Comparison of ENCODE assay signal across 8 mouse cellular contexts in genomic region chr1:67039083-67039482, GRCm38 (mm10). TPM values are rescaled to one million over a fixed set of nuclear protein-coding genes. Genes with fewer than 3 reads are reported as not detected.
DNase-seq lines count a peak whose midpoint lies in the region; ATAC-seq and TF ChIP-seq lines count a peak whose summit lies in the region.

No protein-coding gene starts in this region.

- TF ChIP-seq CTCF in MEL (IDR thresholded peaks at IDR 0.05 in 2 of 3, conservative IDR thresholded peaks at IDR 0.05 in 1 of 3; ENCODE audit: control insufficient read depth in 1 of 3, insufficient read depth in 1 of 3, low read depth in 2 of 3, low read length in 3 of 3, poor library complexity in 1 of 3, severe bottlenecking in 1 of 3) = no peak

- no peaks in the 10 kb centered on the region for H3K27me3 ChIP-seq in heart, embryonic 11.5 days (ENCODE audit: control insufficient read depth, insufficient read depth, low read length)
- no peaks in the 10 kb centered on the region for H3K27me3 ChIP-seq in MEL (ENCODE audit: control insufficient read depth in 1 of 2, insufficient read depth in 2 of 2, low read length in 2 of 2)
- no peaks in the 10 kb centered on the region for H3K27me3 ChIP-seq in heart, embryonic 16.5 days (ENCODE audit: control insufficient read depth, insufficient read depth, low read length)

- TF ChIP-seq EP300 in MEL (IDR thresholded peaks at IDR 0.05; ENCODE audit: low read depth in 1 of 2, low read length in 2 of 2) = no peak

- H3K9ac ChIP-seq in heart, embryonic 11.5 days (ENCODE audit: low read depth, low read length) = peak overlapping the region; percentile 69
- H3K9ac ChIP-seq in MEL (ENCODE audit: control insufficient read depth, low read depth, low read length, poor library complexity, severe bottlenecking) = peak overlapping the region; percentile 56
- H3K9ac ChIP-seq in heart, embryonic 16.5 days (ENCODE audit: low read length) = peak overlapping the region; percentile 86

- WGBS in heart, embryonic 11.5 days (ENCODE audit: insufficient replicate concordance) = 4% methylated on average over 5 of the region's 5 CpGs
- 2% methylated on average over 5 of the region's 5 CpGs for WGBS in heart, embryonic 16.5 days

- TF ChIP-seq RAD21 in MEL (IDR thresholded peaks at IDR 0.05; ENCODE audit: low read depth, low read length) = no peak

- no peak for DNase-seq in heart, adult 18-20 months
- no peak for DNase-seq in MEL (ENCODE audit: low read depth, low spot score)
- no peak for DNase-seq in left cerebral cortex, postnatal 14 days (ENCODE audit: low spot score in 2 of 2)
- DNase-seq in embryo, embryonic 10 days (ENCODE audit: low spot score) = no peak
- DNase-seq in right cerebral cortex, adult 2 months (ENCODE audit: low spot score in 2 of 2) = no peak

- H3K27ac ChIP-seq in heart, embryonic 11.5 days (ENCODE audit: low read depth, low read length) = no peak overlapping the region
- no peak overlapping the region for H3K27ac ChIP-seq in MEL (ENCODE audit: control insufficient read depth, low read depth, low read length)
- no peak overlapping the region for H3K27ac ChIP-seq in heart, embryonic 16.5 days (ENCODE audit: low read length)

- TF ChIP-seq POLR2A in MEL (IDR thresholded peaks at IDR 0.05; ENCODE audit: control insufficient read depth in 1 of 2, insufficient read depth in 1 of 2, low read depth in 1 of 2, low read length in 2 of 2, poor library complexity in 1 of 2) = no peak

- H3K4me1 ChIP-seq in heart, embryonic 11.5 days (ENCODE audit: control insufficient read depth, insufficient read depth, low read length) = peaks cover 3% of the 10 kb centered on the region; the same call in 1 of the 2 replicates
- peaks cover 0 to 4% of the 10 kb centered on the region in 2 experiments; a peak in 3 of 4 replicates for H3K4me1 ChIP-seq in MEL (ENCODE audit: control insufficient read depth in 1 of 2, insufficient read depth in 2 of 2, low read length in 2 of 2)
- peaks cover 6% of the 10 kb centered on the region; the same call in 1 of the 2 replicates for H3K4me1 ChIP-seq in heart, embryonic 16.5 days (ENCODE audit: control insufficient read depth, insufficient read depth, low read length)

- no peaks in the 10 kb centered on the region for H3K9me3 ChIP-seq in heart, embryonic 11.5 days (replicated peaks; ENCODE audit: control insufficient read depth, low read length)
- no peaks in the 10 kb centered on the region for H3K9me3 ChIP-seq in MEL (replicated peaks; ENCODE audit: insufficient read depth, low read length)
- no peaks in the 10 kb centered on the region for H3K9me3 ChIP-seq in heart, embryonic 16.5 days (replicated peaks; ENCODE audit: control insufficient read depth, low read length)

- H3K79me2 ChIP-seq in MEL (ENCODE audit: control insufficient read depth, insufficient read depth, low read length, poor library complexity) = peaks cover 7% of the 10 kb centered on the region; the same call in 1 of the 2 replicates

- intact Hi-C loops in left cerebral cortex, postnatal 14 days (cut with DNase I) = no loop called here

- H3K4me2 ChIP-seq in heart, embryonic 11.5 days = peak overlapping the region; percentile 69
- H3K4me2 ChIP-seq in heart, embryonic 16.5 days (ENCODE audit: low read depth, low read length) = peak overlapping the region; percentile 84

- 0 out of 2 replicates have a peak, but pooled peaks have one; percentile 6 for ATAC-seq in heart, embryonic 11.5 days (replicated peaks; ENCODE audit: insufficient number of reproducible peaks, low FRiP score, low TSS enrichment)
- ATAC-seq in heart, embryonic 16.5 days (replicated peaks; ENCODE audit: extremely low read depth, insufficient read depth, low FRiP score) = no peak
- peak; percentile 25 for ATAC-seq in megakaryocyte, adult 5-6 weeks (ENCODE audit: poor library complexity, severe bottlenecking)

- no peaks in the 10 kb centered on the region; the same call in 1 of the 2 replicates for H3K36me3 ChIP-seq in heart, embryonic 11.5 days (ENCODE audit: control insufficient read depth, insufficient read depth, low read length)
- H3K36me3 ChIP-seq in MEL (ENCODE audit: control insufficient read depth in 1 of 2, insufficient read depth in 2 of 2, low read length in 2 of 2) = peaks cover 0 to 5% of the 10 kb centered on the region in 2 experiments; a peak in 1 of 4 replicates
- H3K36me3 ChIP-seq in heart, embryonic 16.5 days (ENCODE audit: control insufficient read depth, insufficient read depth) = peaks cover 7% of the 10 kb centered on the region

- peak overlapping the region; percentile 76 for H3K4me3 ChIP-seq in heart, embryonic 11.5 days (ENCODE audit: low read depth, low read length)
- peak overlapping the region; percentile 72 to 94 for H3K4me3 ChIP-seq in MEL (ENCODE audit: control insufficient read depth in 1 of 2, insufficient read depth in 1 of 2, low read depth in 2 of 2, low read length in 2 of 2)
- H3K4me3 ChIP-seq in heart, embryonic 16.5 days (ENCODE audit: low read length) = peak overlapping the region; percentile 86

TF ChIP-seq in MEL, 35 proteins besides CTCF, POLR2A, EP300 and RAD21:
- TF ChIP-seq ZC3H11A (IDR thresholded peaks at IDR 0.05; ENCODE audit: low read depth, low read length) (no peak), ZMIZ1 (IDR thresholded peaks at IDR 0.05; ENCODE audit: low read depth, low read length) (no peak), USF1 (IDR thresholded peaks at IDR 0.05; ENCODE audit: low read depth, low read length) (peak; percentile 60; the same call in 1 of the 2 replicates), HCFC1 (IDR thresholded peaks at IDR 0.05; ENCODE audit: low read depth, low read length) (no peak), MYB (IDR thresholded peaks at IDR 0.05; ENCODE audit: low read depth, low read length) (no peak), POLR2AphosphoS5 (IDR thresholded peaks at IDR 0.05; ENCODE audit: borderline replicate concordance, low read depth, low read length) (no peak), TCF12 (IDR thresholded peaks at IDR 0.05; ENCODE audit: low read depth, low read length) (no peak), USF2 (IDR thresholded peaks at IDR 0.05; ENCODE audit: borderline replicate concordance in 1 of 2, insufficient read depth in 1 of 2, low read depth in 1 of 2, low read length in 2 of 2) (no peak), ZNF384 (IDR thresholded peaks at IDR 0.05; ENCODE audit: low read depth, low read length) (no peak), UBTF (IDR thresholded peaks at IDR 0.05; ENCODE audit: borderline replicate concordance, insufficient read depth, low read depth, low read length) (no peak), TBP (IDR thresholded peaks at IDR 0.05; ENCODE audit: low read depth, low read length) (no peak), NRF1 (IDR thresholded peaks at IDR 0.05; ENCODE audit: insufficient read depth, low read depth, low read length, poor library complexity, severe bottlenecking) (0 out of 2 replicates have a peak, but pooled peaks have one; percentile 4), MYC (IDR thresholded peaks at IDR 0.05; ENCODE audit: low read depth, low read length) (0 out of 2 replicates have a peak, but pooled peaks have one; percentile 4), E2F4 (IDR thresholded peaks at IDR 0.05; ENCODE audit: borderline replicate concordance, low read depth, low read length) (no peak), MAX (IDR thresholded peaks at IDR 0.05; ENCODE audit: low read length) (peak; percentile 69), MEF2A (IDR thresholded peaks at IDR 0.05; ENCODE audit: extremely low read depth, insufficient replicate concordance, low read depth, low read length, poor library complexity, severe bottlenecking) (no peak), SIN3A (IDR thresholded peaks at IDR 0.05; ENCODE audit: low read length) (peak; percentile 69), ZKSCAN1 (IDR thresholded peaks at IDR 0.05; ENCODE audit: low read depth, low read length) (no peak), ELF1 (IDR thresholded peaks at IDR 0.05; ENCODE audit: low read depth, low read length) (no peak), SMC3 (IDR thresholded peaks at IDR 0.05; ENCODE audit: low read depth, low read length) (no peak), MAFK (IDR thresholded peaks at IDR 0.05; ENCODE audit: borderline replicate concordance, low read depth, low read length) (no peak), KAT2A (conservative IDR thresholded peaks at IDR 0.05; ENCODE audit: low read depth, low read length) (no peak), ETS1 (IDR thresholded peaks at IDR 0.05; ENCODE audit: low read depth, low read length) (no peak), RCOR1 (IDR thresholded peaks at IDR 0.05; ENCODE audit: low read depth, low read length) (no peak), GATA1 (IDR thresholded peaks at IDR 0.05; ENCODE audit: low read depth, low read length) (no peak), CHD2 (IDR thresholded peaks at IDR 0.05; ENCODE audit: low read length) (no peak), POLR2AphosphoS2 (IDR thresholded peaks at IDR 0.05; ENCODE audit: low read length) (no peak), BHLHE40 (IDR thresholded peaks at IDR 0.05; ENCODE audit: borderline replicate concordance, low read depth, low read length) (no peak), MAZ (IDR thresholded peaks at IDR 0.05; ENCODE audit: low read depth, low read length) (0 out of 2 replicates have a peak, but pooled peaks have one; percentile 8), GABPA (IDR thresholded peaks at IDR 0.05; ENCODE audit: low read depth, low read length) (no peak), MXI1 (IDR thresholded peaks at IDR 0.05; ENCODE audit: low read depth, low read length) (peak; percentile 50; the same call in 1 of the 2 replicates)

RNA-seq across cellular contexts. Expression of gene Lancl1, which starts 0.4 kb away (rescaled TPM):
- polyA plus RNA-seq in heart, embryonic 11.5 days (2014; fragmentation: Nextera tagmentation; extraction: Ambion mirVana) = 60.4 and 63.3 TPM in 2 replicates
- 10 to 100 TPM; 34.3 to 37.1 TPM for total RNA-seq in heart, adult 18-20 months (2021)
- 29.3 and 32.2 TPM in 2 replicates for total RNA-seq in MEL (2012; rRNA removed)
- 10 to 100 TPM in 1 of 2 experiments, not detected in 1; 50.3 TPM for polyA plus RNA-seq in MEL (2012; ENCODE audit: insufficient read depth in 1 of 2, insufficient read length in 2 of 2, low read depth in 1 of 2, low replicate concordance in 2 of 2, missing spikeins in 1 of 2)
- 75.0 and 78.9 TPM in 2 replicates for polyA plus RNA-seq in heart, embryonic 16.5 days (2015; fragmentation: Nextera tagmentation; extraction: Ambion mirVana)
- 18.4 and 25.0 TPM in 2 replicates for total RNA-seq in megakaryocyte, adult 5-6 weeks (2015)
- total RNA-seq in megakaryocyte, adult 5-6 weeks (2017) = 13.3 and 23.3 TPM in 2 replicates
- 100 to 1,000 TPM; 161 to 170 TPM for total RNA-seq in left cerebral cortex, postnatal 14 days (2021)
